7 mouse cellular contexts compared by ENCODE assay signal in the genomic region with DNA sequence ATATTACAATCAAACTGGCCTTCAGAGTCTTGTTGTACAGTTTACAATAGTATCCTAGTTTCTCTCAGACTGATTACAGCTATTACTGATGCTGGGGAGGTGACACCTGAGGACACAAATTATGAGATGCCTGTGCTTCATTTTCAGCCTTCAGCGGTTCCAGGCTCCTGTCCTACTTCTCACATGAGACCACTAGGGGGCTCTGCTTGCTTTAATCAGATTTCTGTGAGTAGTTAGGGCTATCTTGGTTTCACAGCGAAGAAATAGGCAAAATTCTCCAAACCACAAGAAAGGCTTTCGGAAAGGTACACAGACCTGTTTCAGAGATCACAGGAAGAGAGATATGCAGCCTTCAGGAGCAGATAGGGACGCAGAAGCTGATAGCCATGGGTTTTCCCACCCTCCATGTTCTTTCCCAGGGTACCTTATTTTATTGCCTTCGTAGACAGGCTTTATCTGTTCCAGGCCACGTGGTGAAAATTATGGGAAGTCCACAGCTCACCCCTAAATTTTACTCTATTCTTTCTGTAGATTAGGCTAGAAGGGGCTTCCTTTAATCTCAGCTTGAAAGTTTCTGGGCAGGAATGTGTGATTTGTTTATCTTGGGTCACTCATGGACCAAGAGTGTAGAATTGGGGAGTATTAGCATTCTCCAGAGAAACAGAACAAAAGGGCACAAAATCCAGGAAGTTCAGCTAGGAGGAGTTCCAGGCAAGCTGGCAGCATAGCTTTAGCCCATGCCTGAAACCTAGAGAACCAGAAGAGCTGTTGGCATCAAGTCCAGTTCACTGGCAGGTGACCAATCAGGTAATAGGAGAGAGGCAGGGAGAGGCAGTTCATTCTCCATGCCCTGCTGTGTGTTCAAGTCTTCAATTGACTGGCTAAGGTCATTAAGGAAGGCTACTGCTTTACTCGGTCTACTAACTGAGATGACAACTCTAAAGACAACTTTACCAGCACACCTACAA.
DNase-seq lines count a peak whose midpoint lies in the region.

No protein-coding gene starts in this region.

- peak; percentile 46 for DNase-seq in kidney, postnatal 10 days
- no peak for DNase-seq in kidney, adult 18-20 months
- DNase-seq in ZHBTc4 (ENCODE audit: low read depth, low spot score): peak; percentile 49
- peak; percentile 65 to 78 for DNase-seq in cerebellum, postnatal 25 days
- DNase-seq in layer of hippocampus, adult 9-11 months: peak; percentile 36
- DNase-seq in right cerebral cortex, adult 2 months (ENCODE audit: low spot score in 2 of 2): peak; percentile 59 to 61
- no peak for DNase-seq in urinary bladder, adult 2 months (ENCODE audit: low spot score)

Comparison
In these comparisons a context has a peak if more than half of its experiments do, and no peak if none do; other contexts are left out.
1. DNase-seq: peak in kidney, postnatal 10 days (single experiment), ZHBTc4 (single experiment), cerebellum, postnatal 25 days (2 of 2), layer of hippocampus, adult 9-11 months (single experiment) and right cerebral cortex, adult 2 months (2 of 2); none in kidney, adult 18-20 months (single experiment) and urinary bladder, adult 2 months (single experiment).